Mouse (Mus musculus): Measurements from ENCODE around the gene Dnah12. TPM values are rescaled to one million over a fixed set of nuclear protein-coding genes. Genes with fewer than 3 reads are reported as not detected.
"Not testable (repeated sequence)": the region's sequence is repeated elsewhere in the genome, so short reads cannot be mapped to it uniquely, and the experiment has no call there.

The Dnah12 gene
- polyA plus RNA-seq, 1 experiment from 2014 or later: 0.05 TPM

DNA sequence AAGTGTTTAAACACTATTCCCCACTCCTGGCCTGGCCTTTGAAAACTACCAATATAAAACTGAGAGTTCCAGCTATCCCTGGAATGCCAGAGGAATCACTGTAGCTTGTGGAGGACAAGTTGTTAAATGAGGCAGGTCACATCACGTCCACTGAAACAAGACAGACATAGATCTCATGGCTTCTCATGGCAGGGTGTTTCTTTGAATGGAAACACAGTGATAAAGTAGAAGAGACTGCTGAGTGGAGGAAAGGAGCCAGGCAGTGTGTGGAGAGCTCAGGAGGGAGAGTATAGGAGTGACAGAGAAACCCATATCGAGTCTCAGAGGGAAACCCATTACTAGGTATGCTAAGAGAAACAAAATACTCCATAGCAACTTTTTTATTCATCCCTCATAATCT, 2.3 kb upstream of the Dnah12 start:
- Histone ChIP-seq H3K36me3 (ENCODE audit: control insufficient read depth, insufficient read depth, low read length) (no peaks in the 10 kb centered on the region), H3K4me1 (ENCODE audit: control insufficient read depth, insufficient read depth, low read length) (no peaks in the 10 kb centered on the region), H3K27ac (ENCODE audit: low read length) (0 out of 2 replicates have a peak overlapping the region, but pooled peaks have one; percentile 0), H3K9ac (ENCODE audit: low read length) (no peak overlapping the region), H3K4me3 (replicated peaks; ENCODE audit: low read length) (no peak overlapping the region), H3K4me2 (ENCODE audit: low read depth, low read length) (no peak overlapping the region), H3K9me3 (replicated peaks; ENCODE audit: control insufficient read depth, low read length) (no peaks in the 10 kb centered on the region), H3K27me3 (ENCODE audit: control insufficient read depth, insufficient read depth, low read length) (no peaks in the 10 kb centered on the region)
- WGBS: 50% methylated on average over 2 of the region's 2 CpGs
- ATAC-seq (ENCODE audit: insufficient read depth, low FRiP score): no peak

GRCm38 (mm10) chr14:26691363-26691762, 1.7 kb upstream of the Dnah12 start:
- no peaks in the 10 kb centered on the region for H3K4me1 ChIP-seq (ENCODE audit: control insufficient read depth, insufficient read depth, low read length)
- H3K9ac ChIP-seq (ENCODE audit: low read length): no peak overlapping the region
- no peaks in the 10 kb centered on the region for H3K9me3 ChIP-seq (replicated peaks; ENCODE audit: control insufficient read depth, low read length)
- H3K27me3 ChIP-seq (ENCODE audit: control insufficient read depth, insufficient read depth, low read length): no peaks in the 10 kb centered on the region
- no peak overlapping the region for H3K4me2 ChIP-seq (ENCODE audit: low read depth, low read length)
- H3K27ac ChIP-seq (ENCODE audit: low read length): no peak overlapping the region
- H3K36me3 ChIP-seq (ENCODE audit: control insufficient read depth, insufficient read depth, low read length): no peaks in the 10 kb centered on the region
- no peak overlapping the region for H3K4me3 ChIP-seq (replicated peaks; ENCODE audit: low read length)
- WGBS: 56% methylated on average over 2 of the region's 2 CpGs
- ATAC-seq (ENCODE audit: insufficient read depth, low FRiP score): no peak

DNA sequence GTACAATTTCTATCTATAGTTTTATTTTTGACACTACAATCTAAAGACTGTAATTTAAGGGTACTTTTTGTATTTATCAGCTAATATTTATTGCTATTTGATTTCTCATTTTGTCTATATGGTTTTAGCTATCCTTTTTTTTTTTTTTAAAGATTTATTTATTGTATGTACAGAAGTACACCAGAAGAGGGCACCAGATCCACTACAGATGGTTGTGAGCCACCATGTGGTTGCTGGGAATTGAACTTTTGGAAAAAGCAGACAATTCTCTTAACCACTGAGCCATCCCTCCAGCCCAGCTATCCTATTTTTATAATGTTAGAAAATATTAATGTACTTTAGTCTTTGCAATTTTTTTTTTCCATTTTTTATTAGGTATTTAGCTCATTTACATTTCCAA, 4.8 kb downstream of the Dnah12 start:
- H3K4me1 ChIP-seq (ENCODE audit: control insufficient read depth, insufficient read depth, low read length): no peaks in the 10 kb centered on the region
- H3K9ac ChIP-seq (ENCODE audit: low read length): no peak overlapping the region
- no peak for ATAC-seq (ENCODE audit: insufficient read depth, low FRiP score)
- no peaks in the 10 kb centered on the region for H3K27me3 ChIP-seq (ENCODE audit: control insufficient read depth, insufficient read depth, low read length)
- no peaks in the 10 kb centered on the region for H3K36me3 ChIP-seq (ENCODE audit: control insufficient read depth, insufficient read depth, low read length)
- H3K4me2 ChIP-seq (ENCODE audit: low read depth, low read length): no peak overlapping the region
- H3K9me3 ChIP-seq (replicated peaks; ENCODE audit: control insufficient read depth, low read length): no peaks in the 10 kb centered on the region
- no peak overlapping the region for H3K27ac ChIP-seq (ENCODE audit: low read length)
- H3K4me3 ChIP-seq (replicated peaks; ENCODE audit: low read length): no peak overlapping the region

DNA sequence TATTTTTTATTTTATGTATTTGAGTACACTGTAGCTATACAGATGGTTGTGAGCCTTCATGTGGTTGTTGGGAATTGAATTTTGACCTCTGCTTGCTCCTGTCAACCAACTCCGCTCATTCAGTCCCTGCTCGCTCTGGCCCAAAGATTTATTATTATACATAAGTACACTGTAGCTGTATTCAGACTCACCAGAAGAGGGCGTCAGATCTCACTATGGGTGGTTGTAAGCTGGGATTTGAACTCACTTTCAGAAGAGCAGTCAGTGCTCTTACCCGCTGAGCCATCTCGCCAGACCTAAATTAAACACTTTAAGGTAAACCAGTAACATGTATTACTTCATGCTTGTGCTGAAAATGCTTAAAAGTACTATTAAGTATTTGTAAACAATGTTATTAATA, 12.2 kb downstream of the Dnah12 start:
- not testable (repeated sequence) for H3K4me3 ChIP-seq (replicated peaks; ENCODE audit: low read length); ATAC-seq (ENCODE audit: insufficient read depth, low FRiP score); H3K36me3 ChIP-seq (ENCODE audit: control insufficient read depth, insufficient read depth, low read length); H3K4me2 ChIP-seq (ENCODE audit: low read depth, low read length); H3K27ac ChIP-seq (ENCODE audit: low read length); H3K27me3 ChIP-seq (ENCODE audit: control insufficient read depth, insufficient read depth, low read length); H3K4me1 ChIP-seq (ENCODE audit: control insufficient read depth, insufficient read depth, low read length); H3K9ac ChIP-seq (ENCODE audit: low read length); H3K9me3 ChIP-seq (replicated peaks; ENCODE audit: control insufficient read depth, low read length)
- WGBS: 81% methylated on average over 5 of the region's 5 CpGs

- 55% methylated on average over 2 of the region's 2 CpGs for WGBS
- H3K4me3 ChIP-seq (replicated peaks; ENCODE audit: low read length); H3K9me3 ChIP-seq (replicated peaks; ENCODE audit: control insufficient read depth, low read length); H3K9ac ChIP-seq (ENCODE audit: low read length); H3K4me2 ChIP-seq (ENCODE audit: low read depth, low read length); H3K27me3 ChIP-seq (ENCODE audit: control insufficient read depth, insufficient read depth, low read length); H3K36me3 ChIP-seq (ENCODE audit: control insufficient read depth, insufficient read depth, low read length); H3K27ac ChIP-seq (ENCODE audit: low read length); H3K4me1 ChIP-seq (ENCODE audit: control insufficient read depth, insufficient read depth, low read length); ATAC-seq (ENCODE audit: insufficient read depth, low FRiP score): not testable (repeated sequence)
These were observed 26.6 kb downstream of the Dnah12 start for GRCm38 (mm10) chr14:26719696-26720095.

DNA sequence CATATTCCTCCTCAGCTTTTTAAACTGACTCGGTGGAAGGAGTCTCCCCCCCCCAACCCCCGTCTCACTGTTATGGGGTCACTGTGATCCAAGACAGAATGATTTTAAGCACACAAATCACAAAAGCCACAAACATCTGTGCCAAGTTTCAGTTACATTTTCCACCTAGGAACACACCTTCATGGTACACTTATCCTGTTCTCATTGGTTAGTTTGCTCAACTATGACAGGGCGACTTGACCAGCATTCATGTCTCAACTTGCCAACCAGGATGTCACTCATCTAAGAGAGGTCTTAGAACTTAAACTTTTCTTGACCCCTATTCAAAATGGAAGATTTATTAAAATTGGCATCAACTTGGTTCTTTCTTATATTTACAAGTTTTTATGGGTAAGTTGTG, 31.8 kb downstream of the Dnah12 start:
- Histone ChIP-seq H3K9me3 (replicated peaks; ENCODE audit: control insufficient read depth, low read length) (no peaks in the 10 kb centered on the region), H3K27ac (ENCODE audit: low read length) (no peak overlapping the region), H3K4me2 (ENCODE audit: low read depth, low read length) (no peak overlapping the region), H3K27me3 (ENCODE audit: control insufficient read depth, insufficient read depth, low read length) (no peaks in the 10 kb centered on the region), H3K4me1 (ENCODE audit: control insufficient read depth, insufficient read depth, low read length) (no peaks in the 10 kb centered on the region), H3K36me3 (ENCODE audit: control insufficient read depth, insufficient read depth, low read length) (no peaks in the 10 kb centered on the region), H3K4me3 (replicated peaks; ENCODE audit: low read length) (no peak overlapping the region), H3K9ac (ENCODE audit: low read length) (no peak overlapping the region)
- no peak for ATAC-seq (ENCODE audit: insufficient read depth, low FRiP score)
- WGBS: 86% methylated on average over 3 of the region's 3 CpGs

GRCm38 (mm10) chr14:26758566-26758965, 65.5 kb downstream of the Dnah12 start:
- no peaks in the 10 kb centered on the region for H3K9me3 ChIP-seq (replicated peaks; ENCODE audit: control insufficient read depth, low read length)
- H3K4me3 ChIP-seq (replicated peaks; ENCODE audit: low read length): no peak overlapping the region
- WGBS: 69% methylated on average over 8 of the region's 8 CpGs
- H3K27ac ChIP-seq (ENCODE audit: low read length): no peak overlapping the region
- ATAC-seq (ENCODE audit: insufficient read depth, low FRiP score): no peak
- H3K27me3 ChIP-seq (ENCODE audit: control insufficient read depth, insufficient read depth, low read length): no peaks in the 10 kb centered on the region
- no peaks in the 10 kb centered on the region for H3K36me3 ChIP-seq (ENCODE audit: control insufficient read depth, insufficient read depth, low read length)
- H3K9ac ChIP-seq (ENCODE audit: low read length): no peak overlapping the region
- no peaks in the 10 kb centered on the region for H3K4me1 ChIP-seq (ENCODE audit: control insufficient read depth, insufficient read depth, low read length)
- no peak overlapping the region for H3K4me2 ChIP-seq (ENCODE audit: low read depth, low read length)

DNA sequence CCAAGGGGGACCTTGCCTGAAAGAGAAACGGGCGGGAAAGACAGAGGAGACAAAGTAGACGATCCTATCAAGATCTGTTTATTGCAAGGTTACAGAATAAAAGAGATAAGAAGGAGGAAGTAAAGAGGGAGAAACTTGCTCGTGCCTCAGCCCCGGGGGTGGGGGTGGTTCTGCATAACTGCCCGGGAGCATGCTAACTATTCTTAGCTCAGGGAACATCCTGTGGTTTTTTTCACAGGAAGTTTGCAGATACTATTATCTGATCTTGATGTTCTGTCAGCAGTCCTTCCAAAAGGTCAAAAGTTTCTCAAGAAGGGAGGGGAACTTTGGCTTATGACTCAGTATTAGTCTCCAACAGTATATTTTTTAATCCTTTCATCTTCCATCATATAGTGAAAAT, 71.8 kb downstream of the Dnah12 start:
- no peak overlapping the region for H3K9ac ChIP-seq (ENCODE audit: low read length)
- no peaks in the 10 kb centered on the region for H3K27me3 ChIP-seq (ENCODE audit: control insufficient read depth, insufficient read depth, low read length)
- H3K4me2 ChIP-seq (ENCODE audit: low read depth, low read length): no peak overlapping the region
- no peak for ATAC-seq (ENCODE audit: insufficient read depth, low FRiP score)
- 75% methylated on average over 6 of the region's 6 CpGs for WGBS
- no peaks in the 10 kb centered on the region for H3K36me3 ChIP-seq (ENCODE audit: control insufficient read depth, insufficient read depth, low read length)
- 0 out of 2 replicates have a peak, but pooled peaks cover 4% of the 10 kb centered on the region for H3K9me3 ChIP-seq (replicated peaks; ENCODE audit: control insufficient read depth, low read length)
- no peak overlapping the region for H3K27ac ChIP-seq (ENCODE audit: low read length)
- H3K4me3 ChIP-seq (replicated peaks; ENCODE audit: low read length): no peak overlapping the region
- H3K4me1 ChIP-seq (ENCODE audit: control insufficient read depth, insufficient read depth, low read length): no peaks in the 10 kb centered on the region

GRCm38 (mm10) chr14:26768195-26768594, 75.1 kb downstream of the Dnah12 start:
- 65% methylated on average over 4 of the region's 4 CpGs for WGBS
- H3K27ac ChIP-seq (ENCODE audit: low read length): no peak overlapping the region
- 0 out of 2 replicates have a peak, but pooled peaks cover 4% of the 10 kb centered on the region for H3K9me3 ChIP-seq (replicated peaks; ENCODE audit: control insufficient read depth, low read length)
- no peak overlapping the region for H3K9ac ChIP-seq (ENCODE audit: low read length)
- no peaks in the 10 kb centered on the region for H3K4me1 ChIP-seq (ENCODE audit: control insufficient read depth, insufficient read depth, low read length)
- no peak for ATAC-seq (ENCODE audit: insufficient read depth, low FRiP score)
- H3K4me2 ChIP-seq (ENCODE audit: low read depth, low read length): no peak overlapping the region
- no peak overlapping the region for H3K4me3 ChIP-seq (replicated peaks; ENCODE audit: low read length)
- H3K36me3 ChIP-seq (ENCODE audit: control insufficient read depth, insufficient read depth, low read length): no peaks in the 10 kb centered on the region
- no peaks in the 10 kb centered on the region for H3K27me3 ChIP-seq (ENCODE audit: control insufficient read depth, insufficient read depth, low read length)

GRCm38 (mm10) chr14:26773536-26773935, 80.5 kb downstream of the Dnah12 start:
- no peak for ATAC-seq (ENCODE audit: insufficient read depth, low FRiP score)
- H3K27me3 ChIP-seq (ENCODE audit: control insufficient read depth, insufficient read depth, low read length): no peaks in the 10 kb centered on the region
- H3K36me3 ChIP-seq (ENCODE audit: control insufficient read depth, insufficient read depth, low read length): no peaks in the 10 kb centered on the region
- no peak overlapping the region for H3K27ac ChIP-seq (ENCODE audit: low read length)
- H3K4me2 ChIP-seq (ENCODE audit: low read depth, low read length): no peak overlapping the region
- H3K4me1 ChIP-seq (ENCODE audit: control insufficient read depth, insufficient read depth, low read length): no peaks in the 10 kb centered on the region
- H3K9me3 ChIP-seq (replicated peaks; ENCODE audit: control insufficient read depth, low read length): no peaks in the 10 kb centered on the region
- WGBS: 72% methylated on average over 4 of the region's 4 CpGs
- H3K9ac ChIP-seq (ENCODE audit: low read length): no peak overlapping the region
- H3K4me3 ChIP-seq (replicated peaks; ENCODE audit: low read length): no peak overlapping the region
